Mouse (Mus musculus) heart, adult 2 months (tissue): ENCODE measurements around the gene Rps8. TPM values are rescaled to one million over a fixed set of nuclear protein-coding genes. Genes with fewer than 3 reads are reported as not detected.

Experiments used
- DNase-seq, 2 experiments: peaks; one replicate each; pipeline ENCODE4 v3.0.0; 2021
- H3K27ac ChIP-seq: fragments of 200-600 bp; 2 replicates; pipeline ENCODE4 v1.8.1; 2022
- H3K27me3 ChIP-seq: fragments of 200-500 bp; 2 replicates; pipeline ENCODE4 v1.6.1; 2012; ENCODE audit warnings: mild to moderate bottlenecking, low read length, inconsistent platforms, mixed read lengths; ENCODE audit not compliant: control insufficient read depth, insufficient read depth
- H3K36me3 ChIP-seq: fragments of 200-500 bp; 2 replicates; pipeline ENCODE4 v1.6.1; 2012; ENCODE audit warnings: low read length, inconsistent platforms; ENCODE audit not compliant: control insufficient read depth, insufficient read depth
- H3K4me1 ChIP-seq: fragments of 200-500 bp; 2 replicates; pipeline ENCODE4 v1.6.1; 2011; ENCODE audit warnings: low read length; ENCODE audit not compliant: control insufficient read depth, insufficient read depth
- H3K4me3 ChIP-seq: fragments of 200-600 bp; 2 replicates; pipeline ENCODE4 v1.8.1; 2022
- H3K79me2 ChIP-seq: fragments of 200-500 bp; replicated peaks from 2 replicates; pipeline ENCODE4 v1.6.1; 2012; ENCODE audit warnings: mild to moderate bottlenecking, inconsistent platforms, low read length, moderate library complexity, mixed read lengths; ENCODE audit not compliant: control insufficient read depth, insufficient read depth
- H3K9ac ChIP-seq: fragments of 200-500 bp; 2 replicates; pipeline ENCODE4 v1.6.1; 2012; ENCODE audit warnings: low read depth, mild to moderate bottlenecking, control low read depth, inconsistent platforms, low read length, mixed read lengths
- CTCF ChIP-seq: fragments of 200-600 bp; IDR thresholded peaks from 2 replicates; pipeline ENCODE4 v1.8.1; 2022; ENCODE audit warnings: antibody characterized with exemption, mild to moderate bottlenecking, moderate library complexity
- EP300 ChIP-seq: fragments of 200-500 bp; IDR thresholded peaks from 2 replicates; pipeline ENCODE4 v1.6.1; 2011; ENCODE audit warnings: low read depth, low read length, control low read depth; ENCODE audit not compliant: insufficient read depth
- POLR2A ChIP-seq: fragments of 200-500 bp; IDR thresholded peaks from 2 replicates; pipeline ENCODE4 v1.6.1; 2011; ENCODE audit warnings: mild to moderate bottlenecking, low read depth, low read length, control low read depth; ENCODE audit not compliant: insufficient read depth
- WGBS: fragments of 180-500 bp; shearing (Covaris S2); methylation state at CpG from one replicate; pipeline ENCODE4 v1.1.7; 2018; 5-methylcytosine and 5-hydroxymethylcytosine counted together
- intact Hi-C: fragments of 180-260 bp; cut with DNase I; formaldehyde crosslinking; loops from one replicate; pipeline ENCODE4 v1.15.1; 2025
- microRNA-seq, 2 experiments: library from miRNA; unstranded; fragments of <30 nt; microRNA quantifications; one replicate each; pipeline ENCODE4 v1.2.0; 2021
- polyA plus RNA-seq: library from polyadenylated mRNA; depleted of rRNA; stranded (reverse); fragments of >200 nt; gene quantifications from 2 replicates; pipeline ENCODE4 v1.2.3, GENCODE M21; 2012; rRNA removed
- total RNA-seq, 2 experiments: library from RNA; stranded (reverse); gene quantifications; 2 replicates each; pipeline ENCODE4 v1.2.3; 2021

Gene Rps8
- total and polyA plus RNA-seq, 3 experiments, result 315 to 608 (median 553) TPM

GRCm38 (mm10) chr4:117104672-117105071 lies 51.4 kb downstream of the Rps8 start:
- DNase-seq, result no peak
- Histone ChIP-seq H3K4me3 (no peak overlapping the region), H3K79me2 (no peaks in the 10 kb centered on the region), H3K4me1 (peaks cover 1% of the 10 kb centered on the region; the same call in 1 of the 2 replicates), H3K9ac (no peak overlapping the region), H3K27me3 (no peaks in the 10 kb centered on the region), H3K27ac (no peak overlapping the region), H3K36me3 (no peaks in the 10 kb centered on the region)
- WGBS, result 73% methylated on average over 10 of the region's 10 CpGs
- no peak for TF ChIP-seq POLR2A
- TF ChIP-seq CTCF, result no peak
- no peak for TF ChIP-seq EP300
- intact Hi-C loops, result no loop called here

Small RNA genes within 50 kb of the gene (microRNA-seq; reads per million reads assigned to microRNA genes)
- 0 reads per million in 2 experiments for gene Gm22398

Other genes with a start within 250 kb of the Rps8 start
- gene Urod, start 161.8 kb downstream of the Rps8 start, total RNA-seq, result 10 to 100 TPM; 86.7 to 91.9 TPM
- 77.1 and 117 TPM in 2 replicates for gene Urod, start 161.8 kb downstream of the Rps8 start, polyA plus RNA-seq
- gene Hectd3, start 160.9 kb downstream of the Rps8 start, total RNA-seq, result 10 to 100 TPM; 14.0 to 20.6 TPM
- 28.4 and 31.0 TPM in 2 replicates for gene Hectd3, start 160.9 kb downstream of the Rps8 start, polyA plus RNA-seq
- 10 to 100 TPM; 12.0 to 14.6 TPM for gene Eif2b3, start 136.8 kb downstream of the Rps8 start, total RNA-seq
- 7.9 and 11.6 TPM in 2 replicates for gene Eif2b3, start 136.8 kb downstream of the Rps8 start, polyA plus RNA-seq
- gene Ptch2, start 60.2 kb downstream of the Rps8 start, total RNA-seq, result under 1 TPM; 0.70 to 0.86 TPM
- gene Ptch2, start 60.2 kb downstream of the Rps8 start, polyA plus RNA-seq, result 2.4 and 3.2 TPM in 2 replicates
- gene Btbd19, start 30.5 kb downstream of the Rps8 start, total RNA-seq, result 1 to 10 TPM; 2.9 to 3.2 TPM
- gene Btbd19, start 30.5 kb downstream of the Rps8 start, polyA plus RNA-seq, result 6.6 and 12.2 TPM in 2 replicates
- gene Tctex1d4, start 29.4 kb downstream of the Rps8 start, total RNA-seq, result not detected
- gene Tctex1d4, start 29.4 kb downstream of the Rps8 start, polyA plus RNA-seq, result 0.29 and 4.2 TPM in 2 replicates
- 1 to 10 TPM; 1.4 to 1.9 TPM for gene Plk3, start 22.3 kb downstream of the Rps8 start, total RNA-seq
- gene Plk3, start 22.3 kb downstream of the Rps8 start, polyA plus RNA-seq, result 4.5 and 4.7 TPM in 2 replicates
- gene Kif2c, start 26.4 kb upstream of the Rps8 start, total RNA-seq, result under 1 TPM; 0.14 to 0.26 TPM
- 0.25 and 0.41 TPM in 2 replicates for gene Kif2c, start 26.4 kb upstream of the Rps8 start, polyA plus RNA-seq
- 10 to 100 TPM; 25.0 to 30.6 TPM for gene Tmem53, start 95.7 kb upstream of the Rps8 start, total RNA-seq
- 51.8 and 62.3 TPM in 2 replicates for gene Tmem53, start 95.7 kb upstream of the Rps8 start, polyA plus RNA-seq
- gene Armh1, start 95.9 kb upstream of the Rps8 start, total RNA-seq, result not detected
- 0.43 TPM in 1 of 2 replicates, not detected in the other for gene Armh1, start 95.9 kb upstream of the Rps8 start, polyA plus RNA-seq